8 mouse cellular contexts compared by ENCODE assay signal in the genomic region with DNA sequence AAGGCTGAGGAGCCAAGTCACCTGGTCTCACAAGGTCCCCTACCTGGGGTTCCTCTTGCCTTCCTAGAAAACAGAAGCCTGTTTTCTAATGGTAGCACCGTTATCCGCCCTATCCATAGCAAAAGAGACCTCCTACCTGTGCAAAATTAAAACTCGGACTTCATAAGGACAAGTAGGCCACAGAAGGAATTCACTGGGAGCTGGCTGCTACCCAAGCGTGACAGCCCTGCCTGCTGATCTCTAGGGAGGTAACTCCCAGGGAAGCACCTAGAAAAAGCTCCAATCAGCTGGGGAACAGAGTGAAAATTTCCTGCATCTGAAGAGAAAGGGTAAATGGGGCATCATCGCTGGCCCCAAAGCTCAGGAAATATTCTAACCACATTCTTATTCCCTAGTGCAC. TPM values are rescaled to one million over a fixed set of nuclear protein-coding genes. Genes with fewer than 3 reads are reported as not detected.
DNase-seq lines count a peak whose midpoint lies in the region; ATAC-seq and TF ChIP-seq lines count a peak whose summit lies in the region.

TSS of gene Plppr4 (minus strand) at position 349 of the 400 bp plus-strand sequence.

- no peak within 1 kb of the TSS for H3K27ac ChIP-seq in heart, embryonic 11.5 days (ENCODE audit: low read depth, low read length)
- no peak within 1 kb of the TSS for H3K27ac ChIP-seq in brown adipose tissue, adult 24 weeks (replicated peaks; ENCODE audit: low read depth, low read length)
- H3K27ac ChIP-seq in hindbrain, embryonic 13.5 days = peak within 1 kb of the TSS; percentile 75
- peak within 1 kb of the TSS; percentile 93 for H3K27ac ChIP-seq in midbrain, postnatal 0 days (ENCODE audit: low read depth, low read length)

- H3K36me3 ChIP-seq in heart, embryonic 11.5 days (ENCODE audit: control insufficient read depth, insufficient read depth, low read length) = no peaks in the 10 kb centered on the region
- H3K36me3 ChIP-seq in hindbrain, embryonic 13.5 days = no peaks in the 10 kb centered on the region
- no peaks in the 10 kb centered on the region for H3K36me3 ChIP-seq in midbrain, postnatal 0 days (ENCODE audit: insufficient read depth, low read length)

- H3K27me3 ChIP-seq in heart, embryonic 11.5 days (ENCODE audit: control insufficient read depth, insufficient read depth, low read length) = no peaks in the 10 kb centered on the region; the same call in 1 of the 2 replicates
- H3K27me3 ChIP-seq in hindbrain, embryonic 13.5 days = 0 out of 2 replicates have a peak, but pooled peaks cover 3% of the 10 kb centered on the region
- H3K27me3 ChIP-seq in midbrain, postnatal 0 days (ENCODE audit: insufficient read depth, low read length) = no peaks in the 10 kb centered on the region

- H3K4me2 ChIP-seq in heart, embryonic 11.5 days = peak within 1 kb of the TSS; percentile 87
- H3K4me2 ChIP-seq in hindbrain, embryonic 13.5 days = peak within 1 kb of the TSS; percentile 73
- H3K4me2 ChIP-seq in midbrain, postnatal 0 days (ENCODE audit: low read depth, low read length, poor library complexity, severe bottlenecking) = peak within 1 kb of the TSS; percentile 56

- H3K9ac ChIP-seq in heart, embryonic 11.5 days (ENCODE audit: low read depth, low read length) = peak within 1 kb of the TSS; percentile 72
- H3K9ac ChIP-seq in hindbrain, embryonic 13.5 days = peak within 1 kb of the TSS; percentile 79
- peak within 1 kb of the TSS; percentile 85 for H3K9ac ChIP-seq in midbrain, postnatal 0 days (replicated peaks; ENCODE audit: low read length, poor library complexity, severe bottlenecking)

- ATAC-seq in heart, embryonic 11.5 days (replicated peaks; ENCODE audit: insufficient number of reproducible peaks, low FRiP score, low TSS enrichment) = no peak
- no peak; the same call in none of the 2 replicates for ATAC-seq in hindbrain, embryonic 13.5 days (ENCODE audit: low FRiP score)
- ATAC-seq in midbrain, postnatal 0 days (ENCODE audit: low FRiP score) = no peak

- peak within 1 kb of the TSS; percentile 58 for H3K4me3 ChIP-seq in heart, embryonic 11.5 days (ENCODE audit: low read depth, low read length)
- H3K4me3 ChIP-seq in brown adipose tissue, adult 24 weeks (ENCODE audit: insufficient read depth, low read depth, low read length) = peak within 1 kb of the TSS; percentile 67
- H3K4me3 ChIP-seq in hindbrain, embryonic 13.5 days = peak within 1 kb of the TSS; percentile 63
- H3K4me3 ChIP-seq in midbrain, postnatal 0 days (ENCODE audit: low read depth, low read length) = peak within 1 kb of the TSS; percentile 69

- no peak for TF ChIP-seq CTCF in midbrain, postnatal 0 days (IDR thresholded peaks at IDR 0.05)

- no peaks in the 10 kb centered on the region for H3K9me3 ChIP-seq in heart, embryonic 11.5 days (replicated peaks; ENCODE audit: control insufficient read depth, low read length)
- no peaks in the 10 kb centered on the region for H3K9me3 ChIP-seq in hindbrain, embryonic 13.5 days
- H3K9me3 ChIP-seq in midbrain, postnatal 0 days (ENCODE audit: low read length) = no peaks in the 10 kb centered on the region

- WGBS in heart, embryonic 11.5 days (ENCODE audit: insufficient replicate concordance) = 43% methylated on average over 5 of the region's 5 CpGs
- 34% methylated on average over 5 of the region's 5 CpGs for WGBS in hindbrain, embryonic 13.5 days
- WGBS in midbrain, postnatal 0 days = 12% methylated on average over 5 of the region's 5 CpGs

- H3K4me1 ChIP-seq in heart, embryonic 11.5 days (ENCODE audit: control insufficient read depth, insufficient read depth, low read length) = no peaks in the 10 kb centered on the region
- H3K4me1 ChIP-seq in brown adipose tissue, adult 24 weeks (ENCODE audit: control insufficient read depth, insufficient read depth, insufficient read length, low read length) = no peaks in the 10 kb centered on the region; the same call in 1 of the 2 replicates
- H3K4me1 ChIP-seq in hindbrain, embryonic 13.5 days (replicated peaks) = peaks cover 11% of the 10 kb centered on the region
- H3K4me1 ChIP-seq in midbrain, postnatal 0 days (ENCODE audit: insufficient read depth, low read length) = peaks cover 3% of the 10 kb centered on the region; the same call in 1 of the 2 replicates

- no peak for DNase-seq in heart, adult 9 months (ENCODE audit: low spot score in 2 of 2)
- no peak for DNase-seq in layer of hippocampus, postnatal 36 days
- no peak for DNase-seq in midbrain, postnatal 0 days (ENCODE audit: low spot score)
- DNase-seq in thymus, postnatal 25 days = no peak
- no peak for DNase-seq in natural killer cell, adult 2 months (ENCODE audit: low spot score in 2 of 2)

RNA-seq across cellular contexts. Expression of gene Plppr4, which starts in this region (rescaled TPM):
- polyA plus RNA-seq in heart, embryonic 11.5 days (2014; fragmentation: Nextera tagmentation; extraction: Ambion mirVana) = 0.60 and 0.70 TPM in 2 replicates
- 0.33 and 0.91 TPM in 2 replicates for polyA plus RNA-seq in brown adipose tissue, adult 24 weeks (2012; ENCODE audit: insufficient read depth, insufficient read length, missing spikeins)
- 7.6 and 8.1 TPM in 2 replicates for polyA plus RNA-seq in hindbrain, embryonic 13.5 days (2015; fragmentation: Nextera tagmentation; extraction: Ambion mirVana)
- 100 to 1,000 TPM; 297 to 315 TPM for total RNA-seq in layer of hippocampus, postnatal 36 days (2021)
- 88.1 and 95.6 TPM in 2 replicates for total RNA-seq in midbrain, postnatal 0 days (2014; rRNA removed)
- 61.6 and 67.6 TPM in 2 replicates for polyA plus RNA-seq in midbrain, postnatal 0 days (2015; fragmentation: Nextera tagmentation; extraction: Ambion mirVana)

Comparison
In these comparisons a context has a peak if more than half of its experiments do, and no peak if none do; other contexts are left out.
1. H3K27ac ChIP-seq: peak in hindbrain, embryonic 13.5 days (single experiment) and midbrain, postnatal 0 days (single experiment); none in heart, embryonic 11.5 days (single experiment) and brown adipose tissue, adult 24 weeks (single experiment).
2. Peak in every context shown above with its lines, with median percentiles within 50 percentile points of each other: H3K4me2 ChIP-seq, H3K4me3 ChIP-seq and H3K9ac ChIP-seq.